Mouse (Mus musculus): ENCODE data around the gene Extl1. TPM values are rescaled to one million over a fixed set of nuclear protein-coding genes. Genes with fewer than 3 reads are reported as not detected.

The Extl1 gene
- 0.55 TPM for total RNA-seq (2023)

DNA sequence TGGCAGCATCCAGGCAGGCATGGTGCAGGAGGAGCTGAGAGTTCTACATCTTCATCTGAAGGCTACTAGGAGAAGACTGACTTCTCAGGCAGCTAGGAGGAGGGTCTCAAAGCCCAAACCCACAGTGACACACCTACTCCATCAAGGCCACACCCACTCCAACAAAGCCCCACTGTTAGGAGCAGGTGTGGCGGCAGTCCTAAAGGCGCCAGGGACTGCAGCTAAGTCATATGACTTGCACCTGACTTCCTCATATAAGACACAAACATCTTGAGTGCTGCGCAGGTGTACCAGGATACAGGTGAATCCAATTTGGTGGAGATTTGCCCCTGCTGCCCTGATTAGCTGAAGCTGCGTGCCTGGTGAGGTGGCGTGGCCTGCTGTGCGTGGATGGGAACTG is at the start of gene Extl1:
Gene Extl1, minus strand, starts transcription at position 101 of the 400 bp plus-strand sequence.

DNA sequence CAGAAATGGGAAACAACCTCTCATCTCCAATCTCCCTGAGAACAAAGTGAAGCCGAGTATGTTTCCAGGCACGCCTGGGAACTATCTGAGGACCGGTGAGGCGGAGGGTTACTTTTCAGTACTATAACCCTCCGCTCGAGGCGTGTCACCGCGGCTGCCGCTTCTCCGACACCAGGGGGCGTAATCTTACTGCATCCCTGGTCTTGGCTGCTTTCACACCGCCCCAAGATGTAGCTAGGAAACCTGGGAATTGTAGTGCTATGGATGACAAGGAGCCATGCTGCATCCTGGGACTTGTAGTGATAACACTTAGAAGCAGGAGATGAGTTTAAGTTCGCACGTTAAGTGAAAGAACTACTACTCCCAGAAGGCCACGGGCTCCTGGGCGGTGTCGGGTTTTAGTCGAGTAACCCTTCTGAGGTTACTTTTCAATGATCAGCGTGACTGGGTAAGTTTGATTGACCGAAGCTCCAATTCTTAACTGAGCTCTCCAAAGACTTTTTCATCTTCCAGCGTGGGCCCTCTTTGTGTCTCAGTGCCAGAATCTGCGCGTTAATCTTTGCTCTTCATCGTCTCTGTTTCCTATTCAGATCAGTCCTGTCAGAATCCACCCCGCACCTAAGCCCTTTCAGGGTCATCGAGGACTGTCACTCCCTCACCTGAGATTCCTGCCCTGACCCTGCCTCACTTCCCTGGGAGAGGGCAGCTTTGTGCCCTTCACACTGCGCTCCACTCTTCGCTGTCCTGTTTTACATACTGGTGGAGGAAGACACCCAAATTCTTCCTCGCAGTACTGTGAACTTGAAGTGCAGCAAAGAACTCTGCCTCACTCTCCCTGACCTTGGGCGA is 12.6 kb upstream of the Extl1 start, which contains the start of gene Pafah2:
Gene Pafah2, plus strand, starts transcription at position 344 of the 849 bp plus-strand sequence.

DNA sequence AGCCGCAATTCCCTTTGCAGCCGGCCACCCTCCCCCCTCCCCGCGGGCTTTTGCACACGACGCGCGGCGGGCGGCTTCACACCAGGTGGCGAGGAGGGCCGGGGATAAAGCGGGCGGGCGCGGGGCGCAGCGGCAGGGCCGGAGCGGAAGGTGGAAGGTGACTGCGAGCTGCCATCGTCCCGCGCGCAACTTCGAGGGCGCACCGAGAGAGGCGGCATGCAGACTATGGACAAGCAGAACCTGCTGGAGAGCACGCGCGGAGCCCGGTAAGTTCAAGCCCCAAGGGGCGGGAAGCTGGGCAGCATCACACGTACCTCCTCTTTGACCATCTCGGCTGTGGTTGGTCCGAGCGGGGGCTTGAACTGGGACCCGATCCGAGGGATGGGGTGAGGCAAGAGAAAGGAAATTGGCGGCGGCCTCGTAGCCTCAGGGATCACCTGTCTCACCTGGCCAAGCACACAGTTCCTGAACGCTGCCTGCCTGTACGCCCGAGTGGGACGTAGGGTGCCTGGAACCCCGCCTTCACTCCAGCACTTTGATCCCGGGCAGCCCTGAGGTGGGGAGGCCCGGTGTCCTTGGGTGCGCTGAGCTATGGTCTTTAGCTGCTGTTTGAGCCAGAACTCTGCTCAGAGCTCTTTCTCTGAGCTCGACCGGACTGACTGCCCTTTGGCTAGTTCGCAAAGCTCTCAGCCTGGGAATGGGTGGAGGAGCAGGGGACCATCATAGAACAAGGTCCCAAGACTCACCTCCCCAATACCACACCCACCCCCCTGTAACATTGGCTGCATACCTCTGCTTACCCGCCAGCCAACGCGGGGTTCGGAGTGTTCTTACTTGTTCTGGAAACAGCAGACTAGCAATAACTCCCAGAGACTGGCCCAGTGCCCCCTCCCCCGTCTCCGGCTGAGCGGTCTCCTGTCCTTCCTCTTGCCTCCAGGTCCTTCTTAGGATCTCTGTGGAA is 40.3 kb downstream of the Extl1 start, which contains the start of gene Slc30a2:
Gene Slc30a2, plus strand, starts transcription at position 111 of the 961 bp plus-strand sequence.

DNA sequence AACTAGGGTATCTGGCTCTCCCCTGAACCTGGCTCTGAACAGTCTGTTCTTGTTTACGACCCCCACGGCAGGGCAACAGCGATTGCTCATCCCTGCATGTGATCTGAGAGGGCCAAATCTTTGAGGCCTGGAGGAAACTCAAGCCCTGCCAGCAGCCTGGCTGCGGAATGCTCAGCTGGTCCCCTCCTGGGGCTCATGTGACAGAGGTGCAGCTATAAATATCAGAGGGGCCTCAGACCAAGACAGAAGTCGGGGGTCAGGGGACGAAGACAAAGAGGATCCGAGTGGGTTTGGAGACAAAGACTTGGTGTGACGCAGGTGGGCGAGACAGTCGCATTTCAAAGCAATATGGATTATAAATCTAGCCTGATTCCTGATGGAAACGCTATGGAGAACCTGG is 68.8 kb downstream of the Extl1 start, which contains the start of gene Trim63:
Gene Trim63, plus strand, starts transcription at position 245 of the 400 bp plus-strand sequence.

Other genes with a start within 250 kb of the Extl1 start
- gene Cep85, start 196.7 kb downstream of the Extl1 start, total RNA-seq (2023) = 26.5 TPM
- not detected for gene Gm7534, start 180.8 kb downstream of the Extl1 start, total RNA-seq (2023)
- gene Catsper4, start 156.5 kb downstream of the Extl1 start, total RNA-seq (2023) = not detected
- gene Cnksr1, start 145.5 kb downstream of the Extl1 start, total RNA-seq (2023) = 0.21 TPM
- gene E130218I03Rik, start 140.2 kb downstream of the Extl1 start, total RNA-seq (2023) = not detected
- 26.3 TPM for gene Zfp593, start 138.3 kb downstream of the Extl1 start, total RNA-seq (2023)
- gene Gm30191, start 136.9 kb downstream of the Extl1 start, total RNA-seq (2023) = not detected
- not detected for gene Grrp1, start 129.7 kb downstream of the Extl1 start, total RNA-seq (2023)
- 10.2 TPM for gene Pdik1l, start 96.0 kb downstream of the Extl1 start, total RNA-seq (2023)
- gene Trim63, start 68.7 kb downstream of the Extl1 start, total RNA-seq (2023) = not detected
- not detected for gene Slc30a2, start 40.7 kb downstream of the Extl1 start, total RNA-seq (2023)
- 1.5 TPM for gene Pafah2, start 12.5 kb upstream of the Extl1 start, total RNA-seq (2023)
- gene Stmn1, start 84.5 kb upstream of the Extl1 start, total RNA-seq (2023) = 17.1 TPM
- gene Paqr7, start 112.8 kb upstream of the Extl1 start, total RNA-seq (2023) = 32.2 TPM
- gene Aunip, start 127.1 kb upstream of the Extl1 start, total RNA-seq (2023) = not detected
- gene Mtfr1l, start 151.5 kb upstream of the Extl1 start, total RNA-seq (2023) = 50.8 TPM
- 0.70 TPM for gene Selenon, start 168.3 kb upstream of the Extl1 start, total RNA-seq (2023)

Measured in CD8-positive naive resting alpha-beta T cell, adult 57 days (primary cell).